Mouse (Mus musculus): ENCODE results near the gene Acy3. TPM values are rescaled to one million over a fixed set of nuclear protein-coding genes. Genes with fewer than 3 reads are reported as not detected.

Gene Acy3
- total and polyA plus RNA-seq, 3 experiments, result 5.9 to 12.1 TPM; not detected in 1

GRCm38 (mm10) chr19:3946715-3947114 is 39.7 kb upstream of the Acy3 start:
- no peaks in the 10 kb centered on the region for H3K27me3 ChIP-seq (ENCODE audit: control insufficient read depth in 1 of 2, insufficient read depth in 2 of 2, low read length in 2 of 2)
- DNase-seq (ENCODE audit: low read depth, low spot score), result peak; percentile 71
- H3K9me3 ChIP-seq (replicated peaks; ENCODE audit: insufficient read depth, low read length), result no peaks in the 10 kb centered on the region
- H3K4me1 ChIP-seq (ENCODE audit: control insufficient read depth in 1 of 2, insufficient read depth in 2 of 2, low read length in 2 of 2), result peaks cover 4 to 6% of the 10 kb centered on the region in 2 experiments; a peak in 3 of 4 replicates
- H3K36me3 ChIP-seq (ENCODE audit: control insufficient read depth in 1 of 2, insufficient read depth in 2 of 2, low read length in 2 of 2), result peaks cover 0 to 5% of the 10 kb centered on the region in 2 experiments; a peak in 2 of 4 replicates
- H3K27ac ChIP-seq (ENCODE audit: control insufficient read depth, low read depth, low read length), result no peak overlapping the region
- TF ChIP-seq MAX (IDR thresholded peaks at IDR 0.05; ENCODE audit: low read length) (no peak), CHD1 (IDR thresholded peaks at IDR 0.05; ENCODE audit: low read depth, low read length) (no peak), MAFK (IDR thresholded peaks at IDR 0.05; ENCODE audit: borderline replicate concordance, low read depth, low read length) (no peak), RAD21 (IDR thresholded peaks at IDR 0.05; ENCODE audit: low read depth, low read length) (peak; percentile 86), CTCF (IDR thresholded peaks at IDR 0.05 in 2 of 3, conservative IDR thresholded peaks at IDR 0.05 in 1 of 3; ENCODE audit: control insufficient read depth in 1 of 3, insufficient read depth in 1 of 3, low read depth in 2 of 3, low read length in 3 of 3, poor library complexity in 1 of 3, severe bottlenecking in 1 of 3) (peak; percentile 76 to 94 (median 83)), TBP (IDR thresholded peaks at IDR 0.05; ENCODE audit: low read depth, low read length) (no peak), SMC3 (IDR thresholded peaks at IDR 0.05; ENCODE audit: low read depth, low read length) (peak; percentile 69), MYB (IDR thresholded peaks at IDR 0.05; ENCODE audit: low read depth, low read length) (no peak), ZC3H11A (IDR thresholded peaks at IDR 0.05; ENCODE audit: low read depth, low read length) (peak; percentile 68), ZMIZ1 (IDR thresholded peaks at IDR 0.05; ENCODE audit: low read depth, low read length) (no peak), CHD2 (IDR thresholded peaks at IDR 0.05; ENCODE audit: low read length) (no peak)
- H3K4me3 ChIP-seq (ENCODE audit: control insufficient read depth in 1 of 2, insufficient read depth in 1 of 2, low read depth in 2 of 2, low read length in 2 of 2), result no peak overlapping the region
- H3K79me2 ChIP-seq (ENCODE audit: control insufficient read depth, insufficient read depth, low read length, poor library complexity), result no peaks in the 10 kb centered on the region
- no peak overlapping the region for H3K9ac ChIP-seq (ENCODE audit: control insufficient read depth, low read depth, low read length, poor library complexity, severe bottlenecking)

DNA sequence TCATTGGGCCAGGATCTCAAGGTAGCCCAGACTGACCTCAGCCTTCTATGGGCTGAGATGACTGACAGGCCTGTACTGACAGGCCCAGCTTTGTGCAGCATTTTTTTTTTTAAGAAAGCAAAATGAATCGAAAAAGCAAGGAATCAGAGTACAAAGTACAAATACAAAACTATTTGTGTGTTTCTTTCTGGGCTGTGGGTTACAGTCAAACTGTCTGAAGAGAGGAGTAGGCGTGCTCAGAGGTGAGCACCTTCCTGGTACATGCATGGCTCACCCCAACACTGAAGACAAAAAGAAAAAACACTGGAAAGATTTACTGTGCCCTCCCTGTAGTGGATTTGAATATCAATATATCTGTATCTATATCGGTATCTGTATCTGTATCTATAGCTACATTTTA is 38.6 kb upstream of the Acy3 start:
- H3K27ac ChIP-seq (ENCODE audit: control insufficient read depth, low read depth, low read length), result no peak overlapping the region
- TF ChIP-seq SIN3A (IDR thresholded peaks at IDR 0.05; ENCODE audit: low read length) (no peak), MYC (IDR thresholded peaks at IDR 0.05; ENCODE audit: low read depth, low read length) (no peak), CHD1 (IDR thresholded peaks at IDR 0.05; ENCODE audit: low read depth, low read length) (no peak), USF2 (IDR thresholded peaks at IDR 0.05; ENCODE audit: borderline replicate concordance in 1 of 2, insufficient read depth in 1 of 2, low read depth in 1 of 2, low read length in 2 of 2) (no peak), MEF2A (IDR thresholded peaks at IDR 0.05; ENCODE audit: extremely low read depth, insufficient replicate concordance, low read depth, low read length, poor library complexity, severe bottlenecking) (no peak), GABPA (IDR thresholded peaks at IDR 0.05; ENCODE audit: low read depth, low read length) (no peak), RAD21 (IDR thresholded peaks at IDR 0.05; ENCODE audit: low read depth, low read length) (no peak), POLR2AphosphoS2 (IDR thresholded peaks at IDR 0.05; ENCODE audit: low read length) (no peak), GATA1 (IDR thresholded peaks at IDR 0.05; ENCODE audit: low read depth, low read length) (no peak), KAT2A (conservative IDR thresholded peaks at IDR 0.05; ENCODE audit: low read depth, low read length) (no peak), ZC3H11A (IDR thresholded peaks at IDR 0.05; ENCODE audit: low read depth, low read length) (no peak), HCFC1 (IDR thresholded peaks at IDR 0.05; ENCODE audit: low read depth, low read length) (no peak), MAZ (IDR thresholded peaks at IDR 0.05; ENCODE audit: low read depth, low read length) (no peak), POLR2AphosphoS5 (IDR thresholded peaks at IDR 0.05; ENCODE audit: borderline replicate concordance, low read depth, low read length) (no peak), TCF12 (IDR thresholded peaks at IDR 0.05; ENCODE audit: low read depth, low read length) (no peak)
- DNase-seq (ENCODE audit: low read depth, low spot score), result no peak
- H3K27me3 ChIP-seq (ENCODE audit: control insufficient read depth in 1 of 2, insufficient read depth in 2 of 2, low read length in 2 of 2), result no peaks in the 10 kb centered on the region
- peaks cover 0 to 6% of the 10 kb centered on the region in 2 experiments; a peak in 2 of 4 replicates for H3K36me3 ChIP-seq (ENCODE audit: control insufficient read depth in 1 of 2, insufficient read depth in 2 of 2, low read length in 2 of 2)
- H3K4me1 ChIP-seq (ENCODE audit: control insufficient read depth in 1 of 2, insufficient read depth in 2 of 2, low read length in 2 of 2), result peaks cover 6 to 7% of the 10 kb centered on the region in 2 experiments; a peak in 3 of 4 replicates
- H3K9ac ChIP-seq (ENCODE audit: control insufficient read depth, low read depth, low read length, poor library complexity, severe bottlenecking), result no peak overlapping the region
- no peak overlapping the region for H3K4me3 ChIP-seq (ENCODE audit: control insufficient read depth in 1 of 2, insufficient read depth in 1 of 2, low read depth in 2 of 2, low read length in 2 of 2)
- no peaks in the 10 kb centered on the region for H3K9me3 ChIP-seq (replicated peaks; ENCODE audit: insufficient read depth, low read length)
- no peaks in the 10 kb centered on the region for H3K79me2 ChIP-seq (ENCODE audit: control insufficient read depth, insufficient read depth, low read length, poor library complexity)

Data from MEL (cell line).